Mouse (Mus musculus) spleen, embryonic (tissue): ENCODE results near the gene Ikzf3.

Experiments
- CTCF ChIA-PET: fragments of 350-600 bp; sonication (Branson Sonifier 250); formaldehyde crosslinking; loops from one replicate; lab custom pipeline; 2022; lab: Charles Lee

Ikzf3 gene

GRCm38 (mm10) chr11:98479026-98479939 is 66.5 kb downstream of the Ikzf3 start:
- CTCF ChIA-PET: no interaction called here

GRCm38 (mm10) chr11:98477011-98477701 is 68.7 kb downstream of the Ikzf3 start:
- CTCF ChIA-PET: interaction anchor here (0.6 to 0.7 kb wide), 3 partner anchors 34 to 1321 kb away, joined by 3 to 5 read pairs (median 5); no protein-coding TSS in a partner anchor

GRCm38 (mm10) chr11:98476434-98476807 is 69.4 kb downstream of the Ikzf3 start:
- CTCF ChIA-PET: interaction anchor here (1.3 kb wide), 1 partner anchor 17 kb away, joined by 3 read pairs; no protein-coding TSS in a partner anchor

DNA sequence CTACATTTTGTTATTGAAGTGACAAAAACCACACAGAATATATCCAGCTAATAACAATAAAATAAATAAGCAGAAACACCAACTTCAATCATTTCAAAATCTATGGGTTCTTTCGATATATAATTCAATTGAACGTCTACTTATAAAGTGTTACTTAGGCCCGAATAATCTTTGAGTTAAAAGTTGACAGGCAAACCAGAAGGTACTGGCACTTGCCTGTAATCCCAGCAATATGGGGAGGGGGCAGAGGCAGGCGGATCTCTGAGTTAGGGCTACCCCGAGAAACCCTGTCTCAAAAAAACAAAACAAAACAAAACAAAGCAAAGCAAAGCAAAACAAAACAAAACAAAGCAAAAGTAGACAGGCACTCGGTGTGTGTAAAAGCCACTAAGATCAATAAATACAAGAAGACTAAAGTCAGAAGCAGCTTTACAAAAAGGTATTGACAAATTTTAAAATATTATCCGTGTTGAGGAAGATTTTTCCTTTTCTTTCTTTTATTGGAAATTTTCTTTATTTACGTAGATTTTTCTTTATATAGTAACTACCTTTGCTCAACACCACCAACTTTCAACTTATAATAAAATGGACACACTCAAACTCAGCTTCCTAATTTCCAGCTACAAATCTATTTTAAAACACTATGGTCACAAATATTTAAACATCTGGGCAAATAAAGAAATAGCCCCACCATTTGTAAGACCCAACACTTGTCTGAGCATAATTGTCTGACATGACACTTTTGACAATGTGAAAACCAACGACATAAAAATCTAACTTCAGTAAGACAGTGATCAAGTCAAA is 70.0 kb downstream of the Ikzf3 start:
- CTCF ChIA-PET: interaction anchor here (1.3 kb wide), 1 partner anchor 16 kb away, joined by 3 read pairs; no protein-coding TSS in a partner anchor

- CTCF ChIA-PET: no interaction called here
These were observed 70.9 kb downstream of the Ikzf3 start for GRCm38 (mm10) chr11:98474967-98475366.

DNA sequence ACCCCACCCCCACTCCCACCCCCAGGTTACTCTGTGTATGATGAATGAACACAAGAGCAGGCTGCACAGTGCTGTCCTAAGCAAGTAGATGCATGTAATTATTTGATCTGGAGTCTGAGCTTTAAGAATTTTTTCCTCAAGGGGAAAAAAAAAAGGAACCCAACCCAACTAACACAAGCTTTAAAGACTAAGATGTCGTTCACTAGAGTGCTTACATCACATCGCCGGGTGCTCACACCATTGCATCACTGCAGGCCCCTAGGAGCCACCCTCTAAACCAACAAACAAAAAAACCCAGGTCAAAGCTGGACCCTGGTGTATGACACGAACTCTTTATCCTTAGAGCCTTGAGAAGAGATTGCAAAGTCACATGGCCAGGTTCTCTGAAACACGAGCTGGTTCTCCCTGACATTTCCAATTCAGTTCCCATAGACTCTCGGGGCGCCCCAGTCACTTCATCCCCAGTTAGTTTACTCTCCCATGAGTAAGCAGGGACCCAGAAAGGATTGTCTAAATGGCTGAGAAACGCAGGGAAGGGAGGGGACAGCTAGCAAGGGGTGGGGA is 71.8 kb downstream of the Ikzf3 start:
- CTCF ChIA-PET: interaction anchor here (0.7 kb wide), 1 partner anchor 13 kb away, joined by 3 read pairs; no protein-coding TSS in a partner anchor

DNA sequence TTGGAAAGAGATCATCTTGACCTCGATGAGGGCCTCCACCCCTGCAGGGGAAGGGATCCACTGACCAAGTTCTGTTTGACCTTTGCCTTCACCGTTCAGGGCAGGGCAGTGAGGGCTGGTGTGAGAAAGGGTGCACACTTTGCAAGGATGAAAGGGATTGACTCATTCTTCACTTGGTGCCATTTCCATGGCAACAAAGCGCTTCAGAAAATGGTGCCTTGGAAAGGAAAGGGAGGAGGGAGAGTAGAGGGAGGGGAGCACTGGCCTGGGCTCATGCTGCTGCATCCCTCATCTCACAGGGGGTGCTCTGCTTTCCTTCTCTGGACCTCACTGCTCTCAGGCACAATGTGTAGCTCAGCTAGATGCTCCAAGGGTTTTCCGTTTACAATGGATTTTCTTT is 73.1 kb downstream of the Ikzf3 start:
- CTCF ChIA-PET: interaction anchor here (0.6 to 1.1 kb wide), 2 partner anchors 14 to 53 kb away, joined by 3 to 4 read pairs; no protein-coding TSS in a partner anchor

- CTCF ChIA-PET: interaction anchor here (0.7 kb wide), 1 partner anchor 9 kb away, joined by 3 read pairs; no protein-coding TSS in a partner anchor
These were observed 75.0 kb downstream of the Ikzf3 start for GRCm38 (mm10) chr11:98470795-98471194.

- CTCF ChIA-PET: interaction anchor here (0.7 kb wide), 1 partner anchor 8 kb away, joined by 3 read pairs; no protein-coding TSS in a partner anchor
These were observed 75.8 kb downstream of the Ikzf3 start for GRCm38 (mm10) chr11:98469761-98470714.

DNA sequence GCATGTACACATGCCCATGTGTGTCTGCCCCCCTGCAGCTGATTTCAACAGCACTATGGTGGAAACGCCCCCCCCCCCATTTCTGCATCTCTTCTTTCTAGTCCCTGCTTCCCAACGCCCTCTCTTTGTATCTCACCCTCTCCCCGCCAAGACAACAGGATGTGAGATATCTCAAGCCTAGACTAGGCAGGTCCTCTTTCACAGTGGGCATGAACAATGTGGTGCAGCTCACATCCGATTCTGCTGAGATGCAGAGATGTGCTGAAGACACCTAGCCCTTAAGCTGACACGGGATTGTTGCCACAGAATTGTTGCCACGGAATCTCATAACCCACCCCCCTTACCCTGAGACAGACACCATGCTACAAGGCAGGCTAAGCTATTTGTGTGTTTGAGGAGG is 81.3 kb downstream of the Ikzf3 start:
- CTCF ChIA-PET: interaction anchor here (0.7 to 1.5 kb wide), 2 partner anchors 30 to 132 kb away, joined by 8 to 12 read pairs; no protein-coding TSS in a partner anchor

- CTCF ChIA-PET: interaction anchor here (0.7 to 1.5 kb wide), 3 partner anchors 31 to 132 kb away, joined by 3 to 12 read pairs (median 8); no protein-coding TSS in a partner anchor
These were observed 81.9 kb downstream of the Ikzf3 start for GRCm38 (mm10) chr11:98463911-98464310.

DNA sequence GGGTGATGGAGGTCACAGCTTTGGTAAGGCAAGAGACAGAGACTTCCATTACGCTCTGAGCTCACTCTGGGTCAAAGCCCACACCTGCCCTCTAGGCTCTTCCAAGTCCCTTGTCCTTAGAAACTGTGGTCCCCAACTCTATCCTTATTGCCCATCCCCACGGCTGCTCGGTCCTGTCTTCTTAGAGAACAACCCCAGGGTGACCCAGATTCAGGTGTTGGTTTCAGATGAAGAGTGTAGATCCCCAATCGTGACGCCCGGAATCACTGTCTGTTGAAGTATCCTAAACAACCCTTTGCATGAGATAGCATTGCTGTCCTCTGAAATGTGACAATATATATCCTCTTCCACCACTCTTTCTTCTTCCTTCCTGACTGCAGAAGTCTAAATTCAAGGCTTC is 83.6 kb downstream of the Ikzf3 start:
- CTCF ChIA-PET: interaction anchor here (1.1 kb wide), 1 partner anchor 8 kb away, joined by 3 read pairs; no protein-coding TSS in a partner anchor

GRCm38 (mm10) chr11:98461109-98461720 is 84.6 kb downstream of the Ikzf3 start:
- CTCF ChIA-PET: interaction anchor here (0.5 to 1.1 kb wide), 2 partner anchors 9 to 13 kb away, joined by 3 read pairs; no protein-coding TSS in a partner anchor

- CTCF ChIA-PET: interaction anchor here (0.8 kb wide), 1 partner anchor 16 kb away, joined by 3 read pairs; no protein-coding TSS in a partner anchor
These were observed 86.0 kb downstream of the Ikzf3 start for GRCm38 (mm10) chr11:98459860-98460259.

- CTCF ChIA-PET: interaction anchor here (0.7 to 0.8 kb wide), 2 partner anchors 13 to 17 kb away, joined by 3 read pairs; no protein-coding TSS in a partner anchor
These were observed 86.6 kb downstream of the Ikzf3 start for GRCm38 (mm10) chr11:98459071-98459741.

DNA sequence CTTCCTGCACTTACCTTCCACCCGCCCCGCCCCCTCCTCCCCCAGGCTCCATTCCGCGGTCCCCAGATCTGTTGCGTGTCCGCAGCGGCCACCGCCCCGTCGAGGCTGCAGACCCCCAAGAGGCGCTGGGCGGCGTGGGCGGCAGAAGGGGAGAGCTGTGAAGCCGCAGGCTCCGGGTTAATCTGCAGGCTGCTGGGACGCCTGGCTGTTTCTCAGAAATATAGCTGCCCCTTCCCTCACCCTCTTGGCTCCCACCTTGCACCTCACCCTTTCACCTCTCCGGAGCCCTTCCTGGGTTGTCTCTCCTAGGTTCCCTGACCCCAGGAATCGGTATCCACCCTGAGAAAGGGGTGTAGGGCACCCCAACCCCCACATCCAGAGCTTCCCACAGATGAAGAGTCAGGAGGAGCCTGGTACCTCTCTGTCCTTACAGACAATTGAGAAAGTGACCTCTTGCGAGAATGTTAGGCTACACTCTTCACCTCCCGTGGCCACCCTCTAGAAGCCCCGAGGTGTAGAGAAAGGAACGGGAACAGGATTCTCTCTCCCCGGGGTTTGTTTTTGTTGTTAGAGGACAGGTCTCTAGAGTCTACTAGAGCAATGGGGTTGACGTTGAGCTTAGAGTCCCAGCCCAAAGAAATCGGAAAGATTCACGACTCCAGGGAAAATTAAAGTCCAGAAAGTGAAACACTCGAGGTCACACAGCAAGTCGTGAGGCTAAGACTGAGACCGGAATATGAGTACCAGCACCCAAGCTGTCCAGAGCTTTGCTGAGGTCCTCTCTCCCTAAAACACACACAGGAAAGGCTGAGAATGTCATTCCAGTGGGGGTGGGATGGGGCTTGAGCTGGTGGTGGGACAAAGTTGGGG is 87.5 kb downstream of the Ikzf3 start:
- CTCF ChIA-PET: interaction anchor here (0.6 to 1.2 kb wide), 3 partner anchors 8 to 90 kb away, joined by 3 read pairs; no protein-coding TSS in a partner anchor
